Mouse (Mus musculus) heart, embryonic 13.5 days (tissue): ENCODE measurements around the gene Plekhm3. TPM values are rescaled to one million over a fixed set of nuclear protein-coding genes. Genes with fewer than 3 reads are reported as not detected.

Experiments used
- ATAC-seq: fragments of 200-750 bp; cut with Nextera tagmentation; 2 replicates; pipeline ENCODE4 v1.8.0; 2017; ENCODE audit warnings: moderate TSS enrichment; ENCODE audit not compliant: insufficient number of reproducible peaks, low FRiP score, low TSS enrichment; ENCODE audit errors: extremely low read depth
- H3K27ac ChIP-seq: fragments of 300-500 bp; sonication (generic); replicated peaks from 2 replicates; pipeline ENCODE4 v1.5.1; 2015; ENCODE audit warnings: moderate library complexity, mild to moderate bottlenecking, inconsistent platforms
- H3K27me3 ChIP-seq: fragments of 300-500 bp; sonication (generic); replicated peaks from 2 replicates; pipeline ENCODE4 v1.6.1; 2015; ENCODE audit warnings: mild to moderate bottlenecking, inconsistent platforms
- H3K36me3 ChIP-seq: fragments of 300-500 bp; sonication (generic); 2 replicates; pipeline ENCODE4 v1.6.1; 2015; ENCODE audit warnings: mild to moderate bottlenecking, inconsistent platforms
- H3K4me1 ChIP-seq: fragments of 300-500 bp; sonication (generic); 2 replicates; pipeline ENCODE4 v1.6.1; 2015; ENCODE audit warnings: inconsistent platforms
- H3K4me2 ChIP-seq: fragments of 300-500 bp; sonication (generic); 2 replicates; pipeline ENCODE4 v1.6.1; 2015; ENCODE audit warnings: inconsistent platforms, mild to moderate bottlenecking, moderate library complexity
- H3K4me3 ChIP-seq: fragments of 300-500 bp; sonication (generic); 2 replicates; pipeline ENCODE4 v1.5.1; 2015; ENCODE audit warnings: moderate library complexity, mild to moderate bottlenecking, inconsistent platforms
- H3K9ac ChIP-seq: fragments of 300-500 bp; sonication (generic); 2 replicates; pipeline ENCODE4 v1.6.1; 2015; ENCODE audit warnings: inconsistent platforms, mild to moderate bottlenecking, moderate library complexity
- H3K9me3 ChIP-seq: fragments of 300-500 bp; sonication (generic); 2 replicates; pipeline ENCODE4 v1.6.1; 2016; ENCODE audit warnings: inconsistent platforms
- WGBS: fragments of 180-500 bp; shearing (Covaris S2); methylation state at CpG from one replicate; pipeline ENCODE4 v1.1.7; 2015; ENCODE audit warnings: mixed read lengths; 5-methylcytosine and 5-hydroxymethylcytosine counted together
- polyA plus RNA-seq: library from polyadenylated mRNA; unstranded; fragments of >200 nt; fragmentation: Nextera tagmentation; extraction: Ambion mirVana; gene quantifications from 2 replicates; pipeline ENCODE4 v1.2.1, GENCODE M21; 2015

Gene Plekhm3
- polyA plus RNA-seq, 1 experiment from 2014 or later: 6.9 TPM

GRCm38 (mm10) chr1:64950271-64950670, 6.4 kb downstream of the Plekhm3 start:
- ATAC-seq: no peak
- Histone ChIP-seq H3K4me2 (no peak overlapping the region), H3K36me3 (no peaks in the 10 kb centered on the region), H3K9ac (no peak overlapping the region), H3K27ac (no peak overlapping the region), H3K9me3 (no peaks in the 10 kb centered on the region), H3K4me1 (peaks cover 33% of the 10 kb centered on the region), H3K27me3 (no peaks in the 10 kb centered on the region), H3K4me3 (no peak overlapping the region)
- WGBS: 91% methylated on average over 3 of the region's 3 CpGs

GRCm38 (mm10) chr1:64949377-64949776, 7.2 kb downstream of the Plekhm3 start:
- H3K36me3 ChIP-seq: no peaks in the 10 kb centered on the region
- H3K4me3 ChIP-seq: no peak overlapping the region
- no peaks in the 10 kb centered on the region for H3K27me3 ChIP-seq
- H3K4me1 ChIP-seq: peaks cover 39% of the 10 kb centered on the region
- WGBS: 28% methylated on average over 8 of the region's 8 CpGs
- H3K27ac ChIP-seq: no peak overlapping the region
- peak overlapping the region; percentile 34 for H3K4me2 ChIP-seq
- 0 out of 2 replicates have a peak overlapping the region, but pooled peaks have one; percentile 8 for H3K9ac ChIP-seq
- H3K9me3 ChIP-seq: no peaks in the 10 kb centered on the region
- no peak for ATAC-seq

GRCm38 (mm10) chr1:64946106-64946505, 10.5 kb downstream of the Plekhm3 start:
- no peak overlapping the region for H3K4me3 ChIP-seq
- peaks cover 39% of the 10 kb centered on the region for H3K4me1 ChIP-seq
- H3K9ac ChIP-seq: peak overlapping the region; percentile 52; the same call in 1 of the 2 replicates
- 10% methylated on average over 4 of the region's 4 CpGs for WGBS
- peak overlapping the region; percentile 72 for H3K27ac ChIP-seq
- no peaks in the 10 kb centered on the region for H3K27me3 ChIP-seq
- ATAC-seq: no peak
- 0 out of 2 replicates have a peak, but pooled peaks cover 2% of the 10 kb centered on the region for H3K9me3 ChIP-seq
- no peak overlapping the region; the same call in 1 of the 2 replicates for H3K4me2 ChIP-seq
- H3K36me3 ChIP-seq: peaks cover 9% of the 10 kb centered on the region

- H3K36me3 ChIP-seq: peaks cover 9% of the 10 kb centered on the region
- ATAC-seq: no peak
- no peak overlapping the region for H3K4me3 ChIP-seq
- 0 out of 2 replicates have a peak, but pooled peaks cover 2% of the 10 kb centered on the region for H3K9me3 ChIP-seq
- H3K27ac ChIP-seq: peak overlapping the region; percentile 72
- H3K4me2 ChIP-seq: peak overlapping the region; percentile 31
- 46% methylated on average over 9 of the region's 9 CpGs for WGBS
- no peaks in the 10 kb centered on the region for H3K27me3 ChIP-seq
- H3K9ac ChIP-seq: peak overlapping the region; percentile 8
- peaks cover 39% of the 10 kb centered on the region for H3K4me1 ChIP-seq
Observed at GRCm38 (mm10) chr1:64945214-64945785, 11.3 kb downstream of the Plekhm3 start.

GRCm38 (mm10) chr1:64944746-64945145, 11.9 kb downstream of the Plekhm3 start:
- H3K27me3 ChIP-seq: no peaks in the 10 kb centered on the region
- no peak for ATAC-seq

GRCm38 (mm10) chr1:64942006-64942755, 14.4 kb downstream of the Plekhm3 start:
- Histone ChIP-seq H3K4me3 (no peak overlapping the region), H3K4me1 (peaks cover 24% of the 10 kb centered on the region), H3K27me3 (no peaks in the 10 kb centered on the region), H3K9me3 (0 out of 2 replicates have a peak, but pooled peaks cover 2% of the 10 kb centered on the region), H3K4me2 (no peak overlapping the region), H3K9ac (no peak overlapping the region), H3K36me3 (peaks cover 19% of the 10 kb centered on the region), H3K27ac (no peak overlapping the region)
- ATAC-seq: no peak
- WGBS: 66% methylated on average over 4 of the region's 4 CpGs

More at GRCm38 (mm10) chr1:64944746-64945145, 11.9 kb downstream of the Plekhm3 start:
- no peak overlapping the region for H3K4me3 ChIP-seq
- H3K36me3 ChIP-seq: peaks cover 9% of the 10 kb centered on the region
- no peak overlapping the region for H3K4me2 ChIP-seq
- H3K9ac ChIP-seq: no peak overlapping the region
- 75% methylated on average over 2 of the region's 2 CpGs for WGBS
- 0 out of 2 replicates have a peak, but pooled peaks cover 2% of the 10 kb centered on the region for H3K9me3 ChIP-seq
- H3K27ac ChIP-seq: peak overlapping the region; percentile 72
- peaks cover 35% of the 10 kb centered on the region for H3K4me1 ChIP-seq

GRCm38 (mm10) chr1:64938907-64939306, 17.7 kb downstream of the Plekhm3 start:
- 86% methylated on average over 7 of the region's 7 CpGs for WGBS
- ATAC-seq: no peak
- no peaks in the 10 kb centered on the region for H3K27me3 ChIP-seq

GRCm38 (mm10) chr1:64937692-64938091, 18.9 kb downstream of the Plekhm3 start:
- Histone ChIP-seq H3K27me3 (no peaks in the 10 kb centered on the region), H3K36me3 (peaks cover 18% of the 10 kb centered on the region), H3K4me1 (peaks cover 8% of the 10 kb centered on the region; the same call in 1 of the 2 replicates), H3K4me3 (no peak overlapping the region), H3K9ac (no peak overlapping the region), H3K4me2 (no peak overlapping the region), H3K9me3 (no peaks in the 10 kb centered on the region), H3K27ac (no peak overlapping the region)
- 90% methylated on average over 10 of the region's 10 CpGs for WGBS
- ATAC-seq: no peak

More at GRCm38 (mm10) chr1:64938907-64939306, 17.7 kb downstream of the Plekhm3 start:
- Histone ChIP-seq H3K4me1 (peaks cover 8% of the 10 kb centered on the region; the same call in 1 of the 2 replicates), H3K4me3 (no peak overlapping the region), H3K36me3 (peaks cover 24% of the 10 kb centered on the region), H3K9ac (no peak overlapping the region), H3K9me3 (0 out of 2 replicates have a peak, but pooled peaks cover 2% of the 10 kb centered on the region), H3K4me2 (no peak overlapping the region), H3K27ac (no peak overlapping the region)

GRCm38 (mm10) chr1:64932921-64933320, 23.7 kb downstream of the Plekhm3 start:
- 90% methylated on average over 1 of the region's 1 CpGs for WGBS
- Histone ChIP-seq H3K27me3 (no peaks in the 10 kb centered on the region), H3K4me2 (no peak overlapping the region), H3K36me3 (peaks cover 14% of the 10 kb centered on the region), H3K4me1 (peaks cover 22% of the 10 kb centered on the region), H3K9me3 (no peaks in the 10 kb centered on the region), H3K4me3 (no peak overlapping the region), H3K27ac (no peak overlapping the region), H3K9ac (no peak overlapping the region)
- no peak for ATAC-seq

GRCm38 (mm10) chr1:64930124-64930523, 26.5 kb downstream of the Plekhm3 start:
- H3K4me2 ChIP-seq: no peak overlapping the region
- H3K27me3 ChIP-seq: no peaks in the 10 kb centered on the region
- no peak overlapping the region for H3K4me3 ChIP-seq
- H3K9me3 ChIP-seq: no peaks in the 10 kb centered on the region
- 0 out of 2 replicates have a peak, but pooled peaks cover 2% of the 10 kb centered on the region for H3K36me3 ChIP-seq
- 61% methylated on average over 6 of the region's 6 CpGs for WGBS
- H3K4me1 ChIP-seq: peaks cover 17% of the 10 kb centered on the region
- no peak overlapping the region for H3K9ac ChIP-seq
- no peak overlapping the region for H3K27ac ChIP-seq
- no peak for ATAC-seq

- ATAC-seq: no peak
- Histone ChIP-seq H3K4me1 (peaks cover 17% of the 10 kb centered on the region), H3K9me3 (no peaks in the 10 kb centered on the region), H3K4me3 (no peak overlapping the region), H3K4me2 (no peak overlapping the region), H3K36me3 (0 out of 2 replicates have a peak, but pooled peaks cover 2% of the 10 kb centered on the region), H3K9ac (no peak overlapping the region), H3K27ac (no peak overlapping the region), H3K27me3 (no peaks in the 10 kb centered on the region)
- WGBS: 83% methylated on average over 4 of the region's 4 CpGs
Observed at GRCm38 (mm10) chr1:64929673-64930072, 27.0 kb downstream of the Plekhm3 start.
